Mouse (Mus musculus): ENCODE measurements around the gene Supt20.
"Not testable (repeated sequence)": the region's sequence is repeated elsewhere in the genome, so short reads cannot be mapped to it uniquely, and the experiment has no call there.

Gene Supt20

DNA sequence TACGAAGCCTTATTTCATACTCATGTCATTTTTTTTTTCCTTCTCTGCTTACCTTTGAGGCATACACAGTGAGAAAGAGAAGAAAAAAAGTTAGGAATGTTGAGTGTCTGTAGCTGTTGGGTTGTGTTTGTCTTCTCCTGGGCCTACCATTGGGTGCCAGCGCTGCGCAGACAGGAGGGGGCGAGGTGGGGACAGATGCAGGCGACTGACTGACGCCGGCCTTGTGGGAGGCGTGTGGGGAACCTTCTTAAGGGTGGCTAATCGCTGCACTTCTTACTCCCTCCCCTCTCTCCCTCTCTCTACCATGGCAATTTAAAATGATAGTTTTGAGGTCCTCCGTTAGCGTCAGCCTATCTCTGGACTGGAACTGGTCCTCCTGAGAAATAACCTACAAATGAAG lies 63.5 kb downstream of the Supt20 start:
- in situ Hi-C loops (cut with MboI) = no loop called here

DNA sequence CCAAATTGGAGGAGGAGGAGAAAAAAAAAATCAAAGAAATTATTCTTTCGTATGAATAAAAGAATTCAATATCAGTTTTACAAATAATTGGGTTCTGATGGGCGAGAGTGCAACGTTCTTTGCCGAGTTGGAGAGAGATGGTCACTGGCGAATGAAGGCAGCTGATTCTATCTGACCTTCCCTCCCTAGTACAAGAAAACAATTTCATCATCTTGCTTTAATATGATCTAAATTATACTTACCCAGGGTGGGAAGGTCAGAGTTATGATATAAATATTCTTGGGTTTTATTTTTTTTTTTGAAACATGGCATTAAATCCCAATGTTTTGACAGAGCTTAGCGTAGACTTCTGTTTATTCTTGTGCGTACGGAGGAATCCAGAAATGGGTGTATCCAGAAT lies 64.8 kb downstream of the Supt20 start:
- in situ Hi-C loops (cut with MboI) = no loop called here

DNA sequence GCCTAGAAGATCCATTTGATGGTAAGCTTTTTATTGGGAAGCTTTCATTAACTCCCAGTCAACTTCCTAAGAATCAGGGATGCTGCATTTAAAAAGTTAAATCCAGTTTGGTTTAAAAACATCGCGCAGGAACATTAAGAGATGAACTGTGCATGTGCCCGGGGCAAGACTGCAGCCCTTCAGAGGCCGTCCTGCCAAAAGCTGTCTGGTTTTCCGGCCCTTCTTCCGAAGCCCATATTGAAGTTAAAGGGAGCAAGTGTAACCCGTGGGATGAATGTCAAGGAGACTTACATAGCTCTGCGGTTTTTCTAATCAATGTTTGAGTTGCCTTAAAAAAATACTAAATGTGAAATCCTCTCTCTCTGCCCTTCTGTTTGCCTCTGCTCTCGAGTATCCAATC lies 66.6 kb downstream of the Supt20 start:
- in situ Hi-C loops (cut with MboI) = no loop called here

DNA sequence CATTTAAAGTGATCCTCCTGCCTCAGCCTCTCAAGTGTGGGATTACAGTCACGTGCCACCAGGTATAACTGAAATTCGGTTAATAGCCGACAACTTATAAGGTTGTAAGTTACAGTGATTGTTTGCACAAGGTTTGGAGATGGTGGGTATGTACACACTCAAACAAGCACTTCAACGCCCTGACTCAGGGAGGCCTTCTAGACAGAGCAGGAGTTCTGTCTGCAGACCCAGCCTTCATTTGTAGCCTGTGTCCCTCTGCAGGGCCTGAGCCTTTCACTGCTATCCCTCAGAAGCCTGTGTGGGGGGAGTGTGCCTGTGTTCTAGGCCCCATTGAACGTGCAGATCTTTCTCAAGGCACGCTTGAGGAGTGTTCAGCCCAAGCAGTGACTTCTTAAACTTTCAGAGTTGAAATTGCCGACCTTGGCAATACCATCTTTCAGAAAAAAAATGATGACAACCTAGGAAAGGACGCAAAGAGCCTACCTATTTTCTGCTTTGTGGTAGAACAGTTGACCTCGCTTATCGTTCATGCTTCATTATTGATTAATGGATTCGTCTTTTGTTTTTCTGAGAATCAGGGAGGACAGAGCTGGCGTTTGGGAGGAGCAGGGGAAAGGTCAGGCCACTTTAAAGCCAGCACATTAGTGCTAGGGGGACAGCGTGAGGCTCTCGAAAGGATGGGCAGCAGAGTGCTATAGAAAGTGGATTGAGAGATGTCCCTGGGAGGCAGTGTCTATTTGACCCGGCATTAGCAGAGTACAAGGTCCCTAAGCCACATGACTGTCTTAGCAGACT lies 67.9 kb downstream of the Supt20 start:
- in situ Hi-C loops (cut with MboI) = no loop called here

DNA sequence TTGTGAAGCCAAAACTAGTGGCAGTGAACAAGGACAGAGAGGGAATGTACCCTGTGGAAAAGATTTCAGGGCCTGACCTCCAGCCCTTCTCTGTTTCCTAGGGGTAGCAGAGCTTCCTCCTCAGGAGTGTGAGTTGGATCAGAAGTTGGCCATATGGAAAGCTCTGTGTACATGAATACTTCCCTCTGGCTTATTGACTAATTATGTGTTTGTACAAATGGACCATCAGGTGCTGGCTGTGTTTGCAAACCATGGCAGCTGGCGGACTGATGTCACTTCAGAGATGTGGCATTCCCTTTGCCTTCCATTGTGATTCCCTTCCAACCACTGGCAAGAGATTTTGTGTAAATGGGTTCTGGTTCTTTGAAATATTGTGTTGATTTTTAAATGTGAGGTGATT lies 68.7 kb downstream of the Supt20 start:
- in situ Hi-C loops (cut with MboI) = no loop called here

DNA sequence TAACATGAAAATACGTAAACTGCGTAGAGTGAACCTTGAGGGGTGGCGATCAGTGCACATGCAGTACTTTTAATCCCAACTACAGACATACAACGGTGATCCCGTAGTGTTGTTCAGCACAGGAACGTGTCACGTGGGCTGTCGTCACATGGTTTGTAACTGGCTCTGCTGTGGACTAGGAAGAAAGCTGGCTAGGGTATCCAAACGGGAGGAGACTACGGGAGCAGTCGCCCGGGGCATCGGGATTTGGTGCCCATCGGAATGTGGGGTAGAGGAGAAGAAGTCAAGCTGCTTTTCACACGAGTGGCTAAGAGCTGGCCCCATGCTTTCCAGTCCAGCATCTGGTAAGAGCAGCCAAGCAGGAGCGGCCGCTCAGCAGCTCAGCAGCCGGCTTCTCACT lies 71.8 kb downstream of the Supt20 start:
- in situ Hi-C loops (cut with MboI) = no loop called here

DNA sequence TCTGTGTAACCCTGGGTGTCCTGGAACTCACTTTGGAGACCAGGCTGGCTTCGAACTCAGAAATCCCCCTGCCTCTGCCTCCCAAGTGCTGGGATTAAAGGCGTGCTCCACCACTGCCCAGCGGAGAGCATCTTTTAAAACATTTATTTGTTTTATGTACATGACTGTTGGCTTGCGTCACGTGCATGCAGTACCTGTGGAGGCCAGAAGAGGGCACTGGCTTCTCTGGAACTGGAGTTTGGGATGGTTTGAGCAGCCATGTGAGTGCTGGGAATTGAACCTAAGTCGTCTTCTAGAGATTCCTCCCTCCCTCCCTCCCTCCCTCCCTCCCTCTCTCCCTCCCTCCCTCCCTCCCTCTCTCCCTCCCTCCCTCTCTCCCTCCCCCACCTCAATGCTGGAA lies 72.9 kb downstream of the Supt20 start:
- in situ Hi-C loops (cut with MboI) = not testable (repeated sequence)

DNA sequence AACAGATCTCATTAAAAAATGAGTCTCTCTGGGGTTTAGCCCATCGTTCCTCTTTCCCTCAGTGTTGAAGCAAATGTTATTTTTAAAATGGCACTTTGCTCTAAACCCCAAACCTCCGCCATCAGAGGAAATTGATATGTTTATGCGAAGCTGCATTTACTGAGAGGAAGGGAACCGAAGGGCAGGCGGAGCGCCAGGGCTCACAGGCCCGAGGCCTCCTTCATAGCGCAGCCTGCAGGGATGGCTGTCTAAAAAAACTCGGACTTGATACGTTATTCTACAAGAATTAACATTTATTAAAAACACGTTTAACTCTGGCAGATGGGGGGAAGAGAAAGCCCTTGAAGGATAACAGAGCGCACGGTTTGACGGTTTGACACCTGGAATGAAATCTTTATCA lies 73.4 kb downstream of the Supt20 start:
- in situ Hi-C loops (cut with MboI) = no loop called here

DNA sequence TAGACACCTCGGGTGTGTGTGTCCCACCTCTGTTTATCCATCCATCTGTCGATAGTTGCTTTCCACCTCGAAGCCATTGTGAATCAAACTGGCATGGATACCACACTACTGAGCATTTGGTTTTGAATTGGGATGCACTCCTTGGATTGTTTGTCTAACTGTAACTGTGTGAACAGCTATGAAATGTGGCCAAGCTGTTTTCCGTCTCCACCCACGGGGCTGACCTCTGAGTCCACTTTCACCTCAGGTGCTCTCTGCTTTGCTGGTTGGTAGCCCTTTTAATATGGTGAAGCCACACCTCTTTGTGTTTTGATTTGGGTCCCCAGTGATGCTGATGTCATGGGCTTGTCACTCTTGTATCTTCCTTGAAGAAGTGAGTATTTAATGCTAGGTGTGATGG lies 74.2 kb downstream of the Supt20 start:
- in situ Hi-C loops (cut with MboI) = no loop called here

DNA sequence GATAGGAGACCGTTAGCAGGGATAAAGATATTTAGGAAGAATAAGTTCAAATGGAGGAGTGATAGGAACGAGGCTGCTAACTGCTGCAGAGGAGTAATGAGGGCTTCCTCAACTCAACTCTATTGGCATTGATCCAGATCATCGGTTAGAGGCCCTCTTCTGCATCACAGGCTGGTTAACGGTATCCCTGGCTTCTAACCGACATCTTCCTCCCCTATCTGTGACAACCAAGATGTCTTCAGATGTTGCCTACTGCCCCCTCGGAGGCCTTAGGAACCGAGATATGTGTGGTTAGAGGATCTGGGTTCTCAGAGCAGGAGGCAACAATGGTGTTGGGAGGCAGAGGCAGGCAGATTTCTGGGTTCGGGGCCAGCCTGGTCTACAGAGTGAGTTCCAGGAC lies 76.0 kb downstream of the Supt20 start:
- in situ Hi-C loops (cut with MboI) = no loop called here

DNA sequence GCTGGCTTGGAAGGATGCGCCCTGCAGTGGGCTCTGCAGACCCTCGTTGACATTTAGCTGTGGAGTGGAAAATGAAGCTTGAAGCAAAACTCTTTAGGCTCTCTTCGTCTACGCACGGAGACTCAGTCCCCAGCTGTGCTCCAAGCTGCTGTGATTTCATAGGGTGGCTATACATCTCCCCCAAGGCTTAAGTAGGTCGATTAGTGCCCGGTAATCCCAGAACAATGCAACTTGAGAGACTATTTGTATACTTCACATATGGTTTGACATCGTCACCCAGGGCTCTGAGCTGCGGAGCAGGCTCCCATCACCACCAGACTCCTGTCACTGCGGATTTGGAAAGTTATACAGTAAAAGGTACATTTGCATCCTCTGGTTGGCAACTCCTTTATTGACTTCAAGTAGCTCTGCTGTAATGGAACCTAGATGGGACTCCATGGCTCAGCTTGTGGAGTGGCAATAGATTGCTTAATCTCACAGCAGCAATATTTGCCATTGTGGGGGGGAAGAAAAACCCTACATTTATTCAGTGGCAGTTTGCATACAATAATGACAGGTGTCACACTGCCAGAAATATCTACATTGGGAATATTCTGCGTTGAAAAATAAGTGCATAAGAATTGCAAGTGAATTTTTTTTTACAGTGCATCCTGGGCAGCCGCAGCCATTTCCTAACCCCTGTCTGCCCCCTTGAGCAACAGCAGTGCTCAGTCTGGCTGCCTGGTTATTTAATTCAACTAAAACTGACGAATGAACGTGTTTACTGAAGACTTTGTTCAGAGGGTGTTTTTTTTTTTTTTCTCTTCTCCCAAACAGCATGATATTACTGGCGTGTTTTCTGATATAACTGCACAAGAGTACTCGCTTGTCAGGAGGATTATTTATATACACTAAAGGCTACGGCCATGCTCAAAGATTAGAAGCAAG lies 77.0 kb downstream of the Supt20 start:
- in situ Hi-C loops (cut with MboI) = no loop called here

DNA sequence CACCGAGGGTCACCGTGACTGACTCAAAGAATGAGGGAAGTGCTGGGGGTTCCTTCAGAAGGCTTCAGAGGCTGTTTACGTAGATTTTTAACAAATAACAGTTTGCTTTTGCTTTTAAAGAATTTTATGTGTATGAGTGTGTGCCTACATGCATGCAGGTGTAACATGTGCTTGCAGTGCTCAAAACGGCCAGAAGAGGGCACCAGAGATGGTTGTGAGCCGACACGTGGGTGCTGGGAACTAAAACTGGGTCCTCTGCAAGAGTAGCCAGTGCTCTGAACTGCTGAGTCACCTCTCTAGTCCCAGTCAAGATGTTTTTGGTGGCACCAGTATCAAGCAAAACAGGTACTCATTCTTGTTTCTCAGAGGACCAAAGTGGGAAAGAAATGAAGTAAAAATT lies 81.0 kb downstream of the Supt20 start:
- in situ Hi-C loops (cut with MboI) = no loop called here

DNA sequence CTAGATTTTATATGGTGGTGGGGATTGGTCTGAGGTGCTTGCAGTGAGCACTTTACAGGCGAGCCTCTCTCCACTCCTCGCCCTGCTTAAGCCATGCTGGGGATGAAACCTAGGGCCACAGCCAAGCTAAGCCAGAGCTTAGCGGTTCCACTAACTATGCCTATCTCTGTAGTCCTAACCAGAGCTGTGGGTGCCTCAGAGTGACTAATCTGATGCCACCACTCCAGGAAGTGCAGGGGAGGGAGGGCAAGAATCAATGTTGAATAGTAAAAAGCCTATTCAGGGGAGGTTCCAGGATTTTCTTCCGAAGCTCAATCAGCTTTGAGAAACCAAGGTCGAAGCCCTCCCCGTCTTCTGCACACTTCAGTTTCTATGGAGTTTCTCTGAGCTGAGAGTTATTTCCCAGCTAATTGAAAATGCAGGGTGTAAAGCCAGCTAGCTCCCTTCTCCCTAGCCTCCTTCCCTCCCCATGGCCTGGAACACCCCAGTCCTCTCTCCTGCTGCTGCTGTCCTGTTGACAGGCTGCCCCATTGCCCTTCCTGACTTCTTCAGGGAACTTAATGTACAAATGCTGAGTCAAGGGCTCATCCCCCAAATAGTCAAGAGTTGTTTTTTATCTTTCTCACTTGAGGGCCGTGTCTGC lies 83.5 kb downstream of the Supt20 start:
- in situ Hi-C loops (cut with MboI) = no loop called here

Measured in mature B cell (primary cell).